Mouse (Mus musculus) CD4-positive naive resting alpha-beta T cell, adult 57 days (primary cell): ENCODE results near the gene Ano2. TPM values are rescaled to one million over a fixed set of nuclear protein-coding genes. Genes with fewer than 3 reads are reported as not detected.

Experiments
- total RNA-seq: library from RNA; stranded (reverse); gene quantifications from one replicate; pipeline ENCODE4 v1.2.4, GENCODE M21; 2023

Gene Ano2
- not detected for total RNA-seq

GRCm38 (mm10) chr6:125690057-125690703 lies at the start of gene Ano2:
Gene Ano2 (plus strand): TSS chr6:125690419.

Other genes with a start within 250 kb of the Ano2 start
- 36.6 TPM for gene Cd9, start 195.6 kb upstream of the Ano2 start, total RNA-seq
- 0.92 TPM for gene Vwf, start 143.6 kb upstream of the Ano2 start, total RNA-seq